Mouse (Mus musculus): Measurements from ENCODE around the gene Epn1. TPM values are rescaled to one million over a fixed set of nuclear protein-coding genes. Genes with fewer than 3 reads are reported as not detected.

Gene Epn1
- polyA plus RNA-seq, 1 experiment, result 420 TPM

DNA sequence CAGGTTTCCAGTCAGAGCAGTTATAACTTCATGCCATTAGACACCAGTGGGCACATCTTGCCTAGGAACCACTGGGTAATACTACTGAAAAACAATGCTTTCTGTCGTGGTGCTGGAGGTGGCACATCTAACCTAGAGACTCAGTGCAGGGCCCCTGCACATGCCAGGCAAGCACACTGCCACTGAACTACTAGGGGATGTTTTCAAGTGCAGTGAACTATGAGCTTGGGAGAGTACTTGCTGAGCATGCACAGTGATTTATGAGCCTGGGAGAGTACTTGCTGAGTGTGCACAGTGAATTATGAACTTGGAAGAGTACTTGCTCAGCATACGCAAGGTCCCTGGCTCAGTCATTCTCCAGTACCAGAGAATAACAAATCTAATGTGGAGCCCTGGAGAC lies 22.5 kb downstream of the Epn1 start:
- TF ChIP-seq POLR2A (IDR thresholded peaks at IDR 0.05; ENCODE audit: extremely low read depth, insufficient read depth, low read length) (no peak), CTCF (IDR thresholded peaks at IDR 0.05; ENCODE audit: extremely low read depth, insufficient read depth, low read length) (no peak)
- Histone ChIP-seq H3K27ac (ENCODE audit: insufficient read depth, low read length) (no peak overlapping the region), H3K4me3 (ENCODE audit: insufficient read depth, low read length) (no peak overlapping the region), H3K4me1 (ENCODE audit: control insufficient read depth, insufficient read depth, low read length) (no peaks in the 10 kb centered on the region)

DNA sequence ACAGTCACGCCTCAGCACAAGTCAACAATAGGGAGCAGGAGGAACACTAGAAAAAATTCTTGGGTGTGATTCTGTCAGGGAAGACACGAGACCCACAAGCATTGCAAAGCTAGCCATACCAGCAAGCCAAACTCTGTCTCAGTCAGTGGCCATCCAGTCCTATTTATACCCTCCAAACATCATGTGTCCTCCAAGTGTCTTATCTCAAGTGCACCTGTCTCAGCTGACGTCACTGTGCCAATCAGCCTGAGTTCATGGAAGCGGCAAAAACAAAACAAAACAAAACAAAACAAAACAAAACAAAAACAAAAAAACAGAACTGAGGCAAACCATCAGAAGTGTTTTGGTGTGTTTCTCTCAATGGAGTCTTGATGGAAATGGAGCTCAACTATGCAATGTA lies 28.2 kb downstream of the Epn1 start:
- no peak for TF ChIP-seq POLR2A (IDR thresholded peaks at IDR 0.05; ENCODE audit: extremely low read depth, insufficient read depth, low read length)
- no peak for TF ChIP-seq CTCF (IDR thresholded peaks at IDR 0.05; ENCODE audit: extremely low read depth, insufficient read depth, low read length)
- no peaks in the 10 kb centered on the region for H3K4me1 ChIP-seq (ENCODE audit: control insufficient read depth, insufficient read depth, low read length)
- no peak overlapping the region for H3K4me3 ChIP-seq (ENCODE audit: insufficient read depth, low read length)
- H3K27ac ChIP-seq (ENCODE audit: insufficient read depth, low read length), result no peak overlapping the region

- TF ChIP-seq POLR2A (IDR thresholded peaks at IDR 0.05; ENCODE audit: extremely low read depth, insufficient read depth, low read length), result no peak
- no peak for TF ChIP-seq CTCF (IDR thresholded peaks at IDR 0.05; ENCODE audit: extremely low read depth, insufficient read depth, low read length)
- no peak overlapping the region for H3K4me3 ChIP-seq (ENCODE audit: insufficient read depth, low read length)
- no peak overlapping the region for H3K27ac ChIP-seq (ENCODE audit: insufficient read depth, low read length)
- no peaks in the 10 kb centered on the region for H3K4me1 ChIP-seq (ENCODE audit: control insufficient read depth, insufficient read depth, low read length)
Measured at GRCm38 (mm10) chr7:5109301-5109700, 29.3 kb downstream of the Epn1 start.

GRCm38 (mm10) chr7:5112701-5113100 lies 32.7 kb downstream of the Epn1 start:
- no peak overlapping the region for H3K4me3 ChIP-seq (ENCODE audit: insufficient read depth, low read length)
- no peaks in the 10 kb centered on the region for H3K4me1 ChIP-seq (ENCODE audit: control insufficient read depth, insufficient read depth, low read length)
- H3K27ac ChIP-seq (ENCODE audit: insufficient read depth, low read length), result no peak overlapping the region
- TF ChIP-seq CTCF (IDR thresholded peaks at IDR 0.05; ENCODE audit: extremely low read depth, insufficient read depth, low read length) (no peak), POLR2A (IDR thresholded peaks at IDR 0.05; ENCODE audit: extremely low read depth, insufficient read depth, low read length) (no peak)

GRCm38 (mm10) chr7:5116850-5117249 lies 36.8 kb downstream of the Epn1 start, which contains the start of gene Rfpl4:
Gene Rfpl4 (minus strand): TSS chr7:5116950.
- Histone ChIP-seq H3K4me3 (ENCODE audit: insufficient read depth, low read length) (no peak within 1 kb of the TSS), H3K4me1 (ENCODE audit: control insufficient read depth, insufficient read depth, low read length) (no peaks in the 10 kb centered on the region), H3K27ac (ENCODE audit: insufficient read depth, low read length) (no peak within 1 kb of the TSS)
- TF ChIP-seq POLR2A (IDR thresholded peaks at IDR 0.05; ENCODE audit: extremely low read depth, insufficient read depth, low read length), result no peak
- no peak for TF ChIP-seq CTCF (IDR thresholded peaks at IDR 0.05; ENCODE audit: extremely low read depth, insufficient read depth, low read length)

DNA sequence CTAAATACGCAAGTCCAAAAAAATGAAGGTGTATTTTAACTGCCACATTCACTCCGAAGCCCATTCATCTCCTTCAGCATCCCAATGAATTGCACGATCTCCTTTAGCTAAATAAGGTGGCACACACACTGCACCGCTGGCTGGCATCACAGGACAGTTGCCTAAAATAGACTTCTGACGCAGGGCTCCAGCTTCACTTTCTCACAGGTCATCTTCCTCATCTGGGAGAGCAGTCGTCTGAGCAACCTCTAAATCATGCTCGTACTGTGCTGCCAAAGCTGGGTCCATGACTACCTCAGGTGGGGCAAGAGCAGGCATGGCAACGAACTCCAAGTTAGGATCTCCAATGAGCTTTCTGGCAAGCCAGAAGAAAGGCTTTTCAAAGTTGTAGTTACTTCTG lies 45.0 kb downstream of the Epn1 start:
- no peak for TF ChIP-seq POLR2A (IDR thresholded peaks at IDR 0.05; ENCODE audit: extremely low read depth, insufficient read depth, low read length)
- TF ChIP-seq CTCF (IDR thresholded peaks at IDR 0.05; ENCODE audit: extremely low read depth, insufficient read depth, low read length), result no peak
- no peak overlapping the region for H3K27ac ChIP-seq (ENCODE audit: insufficient read depth, low read length)
- H3K4me3 ChIP-seq (ENCODE audit: insufficient read depth, low read length), result peak overlapping the region; percentile 52; the same call in 1 of the 2 replicates
- no peaks in the 10 kb centered on the region; the same call in 1 of the 2 replicates for H3K4me1 ChIP-seq (ENCODE audit: control insufficient read depth, insufficient read depth, low read length)

DNA sequence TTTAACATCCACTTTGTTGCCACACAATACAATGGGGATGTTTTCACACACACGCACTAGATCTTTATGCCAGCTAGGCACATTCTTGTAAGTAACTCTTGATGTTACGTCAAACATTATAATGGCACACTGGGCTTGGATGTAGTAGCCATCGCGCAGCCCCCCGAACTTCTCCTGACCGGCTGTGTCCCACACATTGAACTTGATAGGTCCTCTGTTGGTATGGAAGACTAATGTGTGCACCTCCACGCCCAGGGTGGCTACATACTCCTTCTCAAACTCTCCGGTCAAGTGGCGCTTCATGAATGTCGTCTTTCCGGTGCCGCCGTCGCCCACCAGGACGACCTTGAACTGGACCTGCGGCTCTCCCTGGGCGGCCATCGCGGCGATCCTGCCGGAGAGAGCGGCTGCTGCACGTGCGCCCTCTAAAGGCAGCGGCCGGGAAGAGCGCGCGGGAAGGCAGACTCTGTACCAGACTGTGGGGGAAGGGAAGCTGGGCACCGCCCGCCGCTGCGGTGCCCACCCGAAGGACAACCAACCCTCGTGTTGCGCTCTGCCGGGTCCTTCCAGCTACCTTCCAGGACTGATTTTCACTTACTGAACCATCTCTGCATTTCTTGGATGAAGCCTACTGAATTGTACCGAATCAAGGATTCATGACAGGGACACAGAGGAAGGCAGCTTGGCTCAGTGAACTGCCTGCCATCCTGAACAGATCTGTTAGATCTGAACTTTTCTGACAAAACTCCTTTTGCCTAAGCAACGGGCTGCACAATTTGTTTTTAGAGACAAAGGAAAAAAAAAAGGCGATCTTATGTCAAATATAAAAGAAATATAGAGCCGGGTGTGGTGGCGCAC lies 45.7 kb downstream of the Epn1 start, which contains the start of gene Rasl2-9:
Gene Rasl2-9 (minus strand): TSS at position 402 of the 858 bp plus-strand sequence.
- no peaks in the 10 kb centered on the region; the same call in 1 of the 2 replicates for H3K4me1 ChIP-seq (ENCODE audit: control insufficient read depth, insufficient read depth, low read length)
- H3K27ac ChIP-seq (ENCODE audit: insufficient read depth, low read length), result 0 out of 2 replicates have a peak within 1 kb of the TSS, but pooled peaks have one; percentile 25
- TF ChIP-seq POLR2A (IDR thresholded peaks at IDR 0.05; ENCODE audit: extremely low read depth, insufficient read depth, low read length) (no peak), CTCF (IDR thresholded peaks at IDR 0.05; ENCODE audit: extremely low read depth, insufficient read depth, low read length) (peak; percentile 19; the same call in 1 of the 2 replicates)
- peak within 1 kb of the TSS; percentile 52 for H3K4me3 ChIP-seq (ENCODE audit: insufficient read depth, low read length)

Other genes with a start within 250 kb of the Epn1 start
- gene Shisa7, start 235.5 kb upstream of the Epn1 start, polyA plus RNA-seq (2012; rRNA removed), result 135 and 143 TPM in 2 replicates
- 12.3 and 15.7 TPM in 2 replicates for gene Isoc2b, start 210.0 kb upstream of the Epn1 start, polyA plus RNA-seq (2012; rRNA removed)
- 11.7 and 11.8 TPM in 2 replicates for gene Isoc2a, start 203.1 kb upstream of the Epn1 start, polyA plus RNA-seq (2012; rRNA removed)
- gene Gm36210, start 173.7 kb upstream of the Epn1 start, polyA plus RNA-seq (2012; rRNA removed), result 0.31 and 0.32 TPM in 2 replicates
- 9.7 TPM in 2 replicates for gene Zfp628, start 165.0 kb upstream of the Epn1 start, polyA plus RNA-seq (2012; rRNA removed)
- 91.7 and 94.0 TPM in 2 replicates for gene Nat14, start 158.2 kb upstream of the Epn1 start, polyA plus RNA-seq (2012; rRNA removed)
- 3.8 and 4.1 TPM in 2 replicates for gene Ssc5d, start 154.4 kb upstream of the Epn1 start, polyA plus RNA-seq (2012; rRNA removed)
- gene Sbk2, start 115.8 kb upstream of the Epn1 start, polyA plus RNA-seq (2012; rRNA removed), result 0.32 and 0.48 TPM in 2 replicates
- gene Sbk3, start 109.1 kb upstream of the Epn1 start, polyA plus RNA-seq (2012; rRNA removed), result 1.2 TPM in 2 replicates
- 38.0 and 39.2 TPM in 2 replicates for gene Zfp579, start 84.1 kb upstream of the Epn1 start, polyA plus RNA-seq (2012; rRNA removed)
- gene Zfp524, start 65.8 kb upstream of the Epn1 start, polyA plus RNA-seq (2012; rRNA removed), result 15.3 and 15.6 TPM in 2 replicates
- 21.5 TPM in 2 replicates for gene Fiz1, start 65.5 kb upstream of the Epn1 start, polyA plus RNA-seq (2012; rRNA removed)
- not detected in 2 replicates for gene Gm44973, start 64.7 kb upstream of the Epn1 start, polyA plus RNA-seq (2012; rRNA removed)
- gene Zfp865, start 59.9 kb upstream of the Epn1 start, polyA plus RNA-seq (2012; rRNA removed), result 28.7 and 30.0 TPM in 2 replicates
- 68.6 and 70.2 TPM in 2 replicates for gene Ccdc106, start 59.7 kb upstream of the Epn1 start, polyA plus RNA-seq (2012; rRNA removed)
- not detected in 2 replicates for gene 4632433K11Rik, start 46.1 kb upstream of the Epn1 start, polyA plus RNA-seq (2012; rRNA removed)
- gene Zfp784, start 41.8 kb upstream of the Epn1 start, polyA plus RNA-seq (2012; rRNA removed), result 5.7 and 6.5 TPM in 2 replicates
- 34.4 and 36.9 TPM in 2 replicates for gene Zfp580, start 28.7 kb upstream of the Epn1 start, polyA plus RNA-seq (2012; rRNA removed)
- 184 TPM in 2 replicates for gene U2af2, start 18.1 kb upstream of the Epn1 start, polyA plus RNA-seq (2012; rRNA removed)
- gene Rfpl4, start 36.7 kb downstream of the Epn1 start, polyA plus RNA-seq (2012; rRNA removed), result not detected in 2 replicates
- gene Rasl2-9, start 45.7 kb downstream of the Epn1 start, polyA plus RNA-seq (2012; rRNA removed), result 0.27 and 0.36 TPM in 2 replicates
- not detected in 2 replicates for gene Vmn1r55, start 69.4 kb downstream of the Epn1 start, polyA plus RNA-seq (2012; rRNA removed)
- not detected in 2 replicates for gene Vmn1r56, start 116.5 kb downstream of the Epn1 start, polyA plus RNA-seq (2012; rRNA removed)
- gene Vmn1r57, start 138.3 kb downstream of the Epn1 start, polyA plus RNA-seq (2012; rRNA removed), result not detected in 2 replicates